Comparison of ENCODE assay signal across 9 mouse cellular contexts in genomic region chr7:67259828-67260563, GRCm38 (mm10). TPM values are rescaled to one million over a fixed set of nuclear protein-coding genes. Genes with fewer than 3 reads are reported as not detected.
A peak's percentile ranks its signal among the peaks of the same experiment; 100 is the strongest.
DNase-seq lines count a peak whose midpoint lies in the region; ATAC-seq and TF ChIP-seq lines count a peak whose summit lies in the region.
"Had no signal": no experiment of that assay in that cellular context is flagged by ENCODE, and none has a peak within 500 bp of the region (broad histone marks: within the 10 kb centered on the region; RNA-seq: fewer than 3 reads in every experiment).

No protein-coding gene starts in this region.

- intact Hi-C loops in left cerebral cortex, postnatal 14 days (cut with DNase I) = no loop called here
- intact Hi-C loops in left cerebral cortex, postnatal 36 days (cut with DNase I) = no loop called here
- intact Hi-C loops in heart, postnatal 10 days (cut with DNase I) = no loop called here

- peak; percentile 97 for ATAC-seq in erythroid progenitor cell, adult 5-6 weeks (replicated peaks; ENCODE audit: low FRiP score, poor library complexity, severe bottlenecking)

- no peak overlapping the region for H3ac ChIP-seq in myocyte (ENCODE audit: control insufficient read depth, insufficient read length)

- peaks cover 48% of the 10 kb centered on the region for H3K79me2 ChIP-seq in myocyte (ENCODE audit: control insufficient read depth, insufficient read depth)

- peaks cover 57% of the 10 kb centered on the region for H3K36me3 ChIP-seq in myocyte (ENCODE audit: control insufficient read depth, insufficient read depth)

- no peak overlapping the region for H3K4me3 ChIP-seq in myocyte
- H3K4me3 ChIP-seq: lung, embryonic 15.5 days had no signal

- H3K27me3 ChIP-seq in myocyte (ENCODE audit: control insufficient read depth, insufficient read depth, insufficient read length) = no peaks in the 10 kb centered on the region
- H3K27me3 ChIP-seq: lung, embryonic 15.5 days had no signal

- H3K4me2 ChIP-seq in myocyte (ENCODE audit: low read depth) = no peak overlapping the region
- H3K4me2 ChIP-seq: lung, embryonic 15.5 days had no signal

- no peak for TF ChIP-seq POLR2A in myocyte (IDR thresholded peaks at IDR 0.05; ENCODE audit: insufficient read length, low read depth)

- peak; percentile 70 to 74 for DNase-seq in left cerebral cortex, postnatal 14 days (ENCODE audit: low spot score in 2 of 2)
- no peak for DNase-seq in left cerebral cortex, postnatal 36 days (ENCODE audit: low spot score in 2 of 2)
- DNase-seq in adrenal gland, postnatal 14 days = peak; percentile 87
- DNase-seq in heart, postnatal 10 days = peak; percentile 86 to 88
- DNase-seq in layer of hippocampus, adult 9-11 months = peak; percentile 66
- no peak for DNase-seq in B cell, adult 2 months

TF ChIP-seq in myocyte, 11 proteins besides CTCF, POLR2A, EP300 and RAD21:
- TF ChIP-seq POLR2AphosphoS2 (IDR thresholded peaks at IDR 0.05; ENCODE audit: insufficient read length, low read depth) (peak; percentile 27), SRF (IDR thresholded peaks at IDR 0.05; ENCODE audit: control insufficient read depth, insufficient read length, low read depth) (no peak), CEBPB (IDR thresholded peaks at IDR 0.05; ENCODE audit: insufficient read depth, poor library complexity, severe bottlenecking) (0 out of 2 replicates have a peak, but pooled peaks have one; percentile 14), TCF12 (IDR thresholded peaks at IDR 0.05; ENCODE audit: insufficient read depth, poor library complexity, severe bottlenecking) (no peak), MYOD1 (IDR thresholded peaks at IDR 0.05; ENCODE audit: control insufficient read depth in 1 of 3, insufficient read length in 2 of 3, low read depth in 2 of 3) (no peak), TCF3 (IDR thresholded peaks at IDR 0.05; ENCODE audit: insufficient read length, low read depth) (no peak), MAX (IDR thresholded peaks at IDR 0.05; ENCODE audit: low read depth) (no peak), MYOG (IDR thresholded peaks at IDR 0.05; ENCODE audit: control insufficient read depth in 1 of 3, insufficient read depth in 1 of 3, insufficient read length in 2 of 3, low read depth in 2 of 3) (no peak), USF1 (IDR thresholded peaks at IDR 0.05; ENCODE audit: low read depth) (no peak), E2F4 (IDR thresholded peaks at IDR 0.05; ENCODE audit: insufficient read depth) (no peak), REST (IDR thresholded peaks at IDR 0.05; ENCODE audit: insufficient read depth, insufficient read length) (no peak)

RNA-seq across cellular contexts. Expression of gene Lysmd4, which starts 37.7 kb away (rescaled TPM):
- 10 to 100 TPM; 33.3 to 39.3 TPM for total RNA-seq in left cerebral cortex, postnatal 14 days (2021)
- total RNA-seq in left cerebral cortex, postnatal 36 days (2021) = 10 to 100 TPM; 35.7 to 36.5 TPM
- total RNA-seq in adrenal gland, postnatal 14 days (2021) = 9.3 and 13.1 TPM in 2 replicates
- 1.8 TPM in 1 of 2 replicates, not detected in the other for total RNA-seq in erythroid progenitor cell, adult 5-6 weeks (2015; ENCODE audit: low replicate concordance)
- total RNA-seq in erythroid progenitor cell, adult 5-6 weeks (2017; ENCODE audit: low replicate concordance) = 1.3 and 2.3 TPM in 2 replicates
- 10 to 100 TPM; 15.5 to 17.7 TPM for total RNA-seq in heart, postnatal 10 days (2021)
- polyA plus RNA-seq in myocyte (2012; fragmentation: generic; extraction: Trizol) = 7.7 TPM

Comparison
In these comparisons a context has a peak if more than half of its experiments do, and no peak if none do; other contexts are left out.
1. DNase-seq: peak in left cerebral cortex, postnatal 14 days (2 of 2), adrenal gland, postnatal 14 days (single experiment), heart, postnatal 10 days (2 of 2) and layer of hippocampus, adult 9-11 months (single experiment); none in left cerebral cortex, postnatal 36 days (0 of 2) and B cell, adult 2 months (0 of 2).